Mouse (Mus musculus) myocyte (in vitro differentiated cells): ENCODE measurements around the gene Ttbk2. TPM values are rescaled to one million over a fixed set of nuclear protein-coding genes. Genes with fewer than 3 reads are reported as not detected.

ENCODE experiments used
- H3K27me3 ChIP-seq: one replicate; pipeline ENCODE4 v1.6.1; 2011; ENCODE audit not compliant: control insufficient read depth, insufficient read depth, insufficient read length
- H3K36me3 ChIP-seq: one replicate; pipeline ENCODE4 v1.6.1; 2011; ENCODE audit not compliant: control insufficient read depth, insufficient read depth
- H3K4me2 ChIP-seq: one replicate; pipeline ENCODE4 v1.6.1; 2011; ENCODE audit warnings: low read depth, control low read depth
- H3K4me3 ChIP-seq: one replicate; pipeline ENCODE4 v1.5.1; 2011; ENCODE audit warnings: mild to moderate bottlenecking, control low read depth, moderate library complexity
- H3K79me2 ChIP-seq: one replicate; pipeline ENCODE4 v1.6.1; 2011; ENCODE audit not compliant: control insufficient read depth, insufficient read depth
- H3ac ChIP-seq: one replicate; pipeline ENCODE4 v1.6.1; 2011; ENCODE audit not compliant: control insufficient read depth, insufficient read length
- CEBPB ChIP-seq: IDR thresholded peaks from 2 replicates; pipeline ENCODE4 v1.6.1; 2011; ENCODE audit warnings: mild to moderate bottlenecking, moderate library complexity; ENCODE audit not compliant: poor library complexity, insufficient read depth, severe bottlenecking
- E2F4 ChIP-seq: IDR thresholded peaks from one replicate; pipeline ENCODE4 v1.6.1; 2011; ENCODE audit warnings: mild to moderate bottlenecking, control low read depth, moderate library complexity; ENCODE audit not compliant: insufficient read depth
- MAX ChIP-seq: IDR thresholded peaks from one replicate; pipeline ENCODE4 v1.6.1; 2011; ENCODE audit warnings: low read depth, mild to moderate bottlenecking, control low read depth
- MYOD1 ChIP-seq, 3 experiments: IDR thresholded peaks; one replicate each; pipeline ENCODE4 v1.6.1; 2011; ENCODE audit warnings: control low read depth in 2 of 3, low read depth in 2 of 3, mild to moderate bottlenecking in 2 of 3, moderate library complexity in 1 of 3; ENCODE audit not compliant: insufficient read length in 2 of 3, control insufficient read depth in 1 of 3
- MYOG ChIP-seq, 3 experiments: IDR thresholded peaks; one replicate each; pipeline ENCODE4 v1.6.1; 2011; ENCODE audit warnings: control low read depth in 2 of 3, low read depth in 2 of 3, mild to moderate bottlenecking in 2 of 3; ENCODE audit not compliant: insufficient read length in 2 of 3, control insufficient read depth in 1 of 3, insufficient read depth in 1 of 3
- POLR2A ChIP-seq: IDR thresholded peaks from one replicate; pipeline ENCODE4 v1.6.1; 2011; ENCODE audit warnings: low read depth, mild to moderate bottlenecking, control low read depth, moderate library complexity; ENCODE audit not compliant: insufficient read length
- POLR2AphosphoS2 ChIP-seq: IDR thresholded peaks from one replicate; pipeline ENCODE4 v1.6.1; 2011; ENCODE audit warnings: low read depth, control low read depth; ENCODE audit not compliant: insufficient read length
- REST ChIP-seq: IDR thresholded peaks from one replicate; pipeline ENCODE4 v1.6.1; 2011; ENCODE audit warnings: mild to moderate bottlenecking, control low read depth, moderate library complexity; ENCODE audit not compliant: insufficient read depth, insufficient read length
- SRF ChIP-seq: IDR thresholded peaks from one replicate; pipeline ENCODE4 v1.6.1; 2011; ENCODE audit warnings: low read depth; ENCODE audit not compliant: control insufficient read depth, insufficient read length
- TCF12 ChIP-seq: IDR thresholded peaks from one replicate; pipeline ENCODE4 v1.6.1; 2011; ENCODE audit warnings: mild to moderate bottlenecking, control low read depth; ENCODE audit not compliant: poor library complexity, insufficient read depth, severe bottlenecking
- TCF3 ChIP-seq: IDR thresholded peaks from one replicate; pipeline ENCODE4 v1.6.1; 2011; ENCODE audit warnings: low read depth, control low read depth; ENCODE audit not compliant: insufficient read length
- USF1 ChIP-seq: IDR thresholded peaks from one replicate; pipeline ENCODE4 v1.6.1; 2011; ENCODE audit warnings: low read depth, mild to moderate bottlenecking, control low read depth, moderate library complexity
- polyA plus RNA-seq: library from polyadenylated mRNA; unstranded; fragments of >200 nt; fragmentation: generic; extraction: Trizol; gene quantifications from one replicate; pipeline ENCODE4 v1.2.1, GENCODE M21; 2012; ENCODE audit warnings: missing spikeins

The Ttbk2 gene
- polyA plus RNA-seq, 1 experiment = 2.4 TPM

DNA sequence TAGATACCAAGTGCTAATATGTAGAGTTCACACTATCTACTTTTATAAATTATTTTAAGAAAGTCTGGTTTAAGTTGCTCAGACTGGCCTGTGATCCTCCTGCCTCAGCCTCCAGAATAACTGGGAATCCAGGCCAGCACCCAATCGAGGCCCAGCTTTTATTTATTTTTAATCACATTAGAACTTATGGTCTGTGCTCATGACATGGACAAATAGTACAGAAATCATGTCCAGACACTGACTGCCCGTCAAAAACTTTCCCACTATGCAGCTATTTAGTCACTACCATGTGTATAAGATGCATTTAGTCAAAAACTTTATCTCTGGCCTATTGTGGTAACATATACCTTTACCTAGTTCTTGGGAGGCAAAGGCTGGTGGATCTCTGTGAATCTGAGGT lies 128.5 kb downstream of the Ttbk2 start:
- Histone ChIP-seq H3K4me2 (no peak overlapping the region), H3K36me3 (peaks cover 62% of the 10 kb centered on the region), H3K4me3 (no peak overlapping the region), H3ac (no peak overlapping the region), H3K27me3 (no peaks in the 10 kb centered on the region), H3K79me2 (no peaks in the 10 kb centered on the region)
- TF ChIP-seq POLR2AphosphoS2 = no peak
- TF ChIP-seq TCF3 = no peak
- TF ChIP-seq POLR2A = no peak
- no peak for TF ChIP-seq REST
- TF ChIP-seq MAX = no peak
- TF ChIP-seq CEBPB = no peak
- TF ChIP-seq TCF12 = no peak
- no peak for TF ChIP-seq MYOG (IDR thresholded peaks at IDR 0.05; ENCODE audit: control insufficient read depth in 1 of 3, insufficient read depth in 1 of 3, insufficient read length in 2 of 3, low read depth in 2 of 3)
- no peak for TF ChIP-seq MYOD1 (IDR thresholded peaks at IDR 0.05; ENCODE audit: control insufficient read depth in 1 of 3, insufficient read length in 2 of 3, low read depth in 2 of 3)
- TF ChIP-seq SRF = no peak
- no peak for TF ChIP-seq USF1
- no peak for TF ChIP-seq E2F4

DNA sequence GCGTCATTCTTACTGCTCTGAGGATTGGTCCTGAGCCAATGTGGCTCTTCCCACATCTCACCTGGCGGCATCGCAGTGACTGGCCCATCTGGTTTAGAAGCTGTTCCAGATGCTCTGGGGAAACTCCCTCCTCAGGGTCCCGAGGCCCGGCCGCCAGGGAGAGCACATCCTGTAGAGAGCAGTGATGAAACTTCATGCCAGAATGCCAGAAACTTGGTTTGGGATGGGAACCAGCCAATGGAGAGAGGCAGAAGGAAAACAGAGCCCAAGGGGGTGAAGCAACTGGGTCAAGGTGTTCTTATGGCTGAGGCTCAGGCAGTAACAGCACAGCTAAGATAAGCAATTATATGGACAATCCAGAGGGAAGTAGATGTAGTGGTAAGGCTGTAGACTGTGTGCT lies 129.6 kb downstream of the Ttbk2 start:
- no peaks in the 10 kb centered on the region for H3K27me3 ChIP-seq
- H3K4me3 ChIP-seq = no peak overlapping the region
- peaks cover 57% of the 10 kb centered on the region for H3K36me3 ChIP-seq
- H3K79me2 ChIP-seq = no peaks in the 10 kb centered on the region
- TF ChIP-seq SRF (no peak), USF1 (no peak), POLR2AphosphoS2 (no peak), POLR2A (no peak), TCF12 (no peak), CEBPB (no peak), MAX (no peak), MYOG (IDR thresholded peaks at IDR 0.05; ENCODE audit: control insufficient read depth in 1 of 3, insufficient read depth in 1 of 3, insufficient read length in 2 of 3, low read depth in 2 of 3) (no peak), MYOD1 (IDR thresholded peaks at IDR 0.05; ENCODE audit: control insufficient read depth in 1 of 3, insufficient read length in 2 of 3, low read depth in 2 of 3) (no peak)
- no peak overlapping the region for H3K4me2 ChIP-seq
- no peak overlapping the region for H3ac ChIP-seq

DNA sequence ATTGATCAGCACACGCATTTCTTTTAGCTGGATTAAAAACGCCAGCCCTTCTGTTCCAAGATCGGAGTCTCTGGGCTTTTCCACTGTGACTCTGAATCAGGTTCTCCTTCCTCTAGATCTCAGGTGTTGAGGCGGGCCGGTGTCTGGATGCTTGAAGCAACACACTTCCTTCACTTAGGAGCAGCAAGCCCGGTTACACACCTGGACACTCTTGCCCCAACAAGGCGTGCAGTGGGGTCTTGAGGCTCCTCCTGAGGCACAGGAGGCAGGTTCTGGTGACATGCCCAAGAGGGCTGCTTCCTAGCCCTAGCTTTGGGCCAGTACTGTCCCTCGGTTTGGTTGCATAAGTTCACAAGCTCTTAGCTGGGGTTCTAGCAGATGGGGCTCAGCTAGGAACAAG lies 131.9 kb downstream of the Ttbk2 start:
- Histone ChIP-seq H3K79me2 (no peaks in the 10 kb centered on the region), H3K36me3 (peaks cover 52% of the 10 kb centered on the region), H3ac (no peak overlapping the region), H3K4me3 (no peak overlapping the region), H3K27me3 (no peaks in the 10 kb centered on the region), H3K4me2 (no peak overlapping the region)
- no peak for TF ChIP-seq REST

GRCm38 (mm10) chr2:120713441-120713840 lies 137.0 kb downstream of the Ttbk2 start:
- peaks cover 48% of the 10 kb centered on the region for H3K36me3 ChIP-seq
- H3ac ChIP-seq = no peak overlapping the region
- H3K79me2 ChIP-seq = no peaks in the 10 kb centered on the region
- H3K4me3 ChIP-seq = no peak overlapping the region
- H3K27me3 ChIP-seq = no peaks in the 10 kb centered on the region
- no peak overlapping the region for H3K4me2 ChIP-seq
- TF ChIP-seq TCF12 (no peak), E2F4 (no peak), CEBPB (no peak), MAX (no peak), MYOD1 (IDR thresholded peaks at IDR 0.05; ENCODE audit: control insufficient read depth in 1 of 3, insufficient read length in 2 of 3, low read depth in 2 of 3) (no peak), TCF3 (no peak), POLR2AphosphoS2 (no peak), REST (no peak), SRF (no peak), USF1 (no peak), MYOG (IDR thresholded peaks at IDR 0.05; ENCODE audit: control insufficient read depth in 1 of 3, insufficient read depth in 1 of 3, insufficient read length in 2 of 3, low read depth in 2 of 3) (no peak), POLR2A (no peak)

GRCm38 (mm10) chr2:120710948-120711347 lies 139.5 kb downstream of the Ttbk2 start:
- Histone ChIP-seq H3K36me3 (peaks cover 37% of the 10 kb centered on the region), H3K27me3 (no peaks in the 10 kb centered on the region), H3K4me2 (no peak overlapping the region), H3K4me3 (no peak overlapping the region), H3ac (no peak overlapping the region), H3K79me2 (no peaks in the 10 kb centered on the region)
- TF ChIP-seq MAX = no peak
- no peak for TF ChIP-seq TCF3
- no peak for TF ChIP-seq TCF12
- TF ChIP-seq POLR2A = no peak
- no peak for TF ChIP-seq CEBPB
- TF ChIP-seq REST = no peak
- TF ChIP-seq MYOG (IDR thresholded peaks at IDR 0.05; ENCODE audit: control insufficient read depth in 1 of 3, insufficient read depth in 1 of 3, insufficient read length in 2 of 3, low read depth in 2 of 3) = no peak
- no peak for TF ChIP-seq SRF
- no peak for TF ChIP-seq E2F4
- no peak for TF ChIP-seq MYOD1 (IDR thresholded peaks at IDR 0.05; ENCODE audit: control insufficient read depth in 1 of 3, insufficient read length in 2 of 3, low read depth in 2 of 3)
- TF ChIP-seq USF1 = no peak
- TF ChIP-seq POLR2AphosphoS2 = no peak
